Mouse (Mus musculus): ENCODE measurements at regions not wholly inside any gene's neighbourhood (a gene's known extent, or its start where the extent isn't known, plus 50 kb on each side); places are given as distances from the start of the nearest gene placed in this dataset.

DNA sequence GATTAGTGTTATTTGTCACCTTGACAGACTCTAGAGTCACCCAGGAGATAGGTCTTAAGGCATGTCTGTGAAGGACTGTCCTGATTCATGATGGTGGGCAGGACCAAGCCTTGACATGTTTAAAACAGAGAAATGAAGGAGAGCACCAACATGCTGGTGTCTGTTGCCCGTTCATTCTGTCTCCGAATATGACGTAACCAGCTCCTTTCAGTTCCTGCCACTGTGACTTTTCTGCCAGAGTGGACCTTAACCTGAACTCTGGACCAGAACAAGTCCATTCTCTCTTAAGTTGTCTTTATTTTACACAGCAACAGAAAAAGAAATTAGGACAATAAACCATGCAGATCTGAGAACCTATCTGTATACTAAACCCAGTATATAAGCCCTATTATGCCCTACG, 146.1 kb upstream of the Pik3r1 start:
- in situ Hi-C loops (cut with MboI; ENCODE audit: low pct_unique_long_range_greater_than_20kb), result no loop called here
- DNase-seq (ENCODE audit: low read depth, low spot score) (no peak), ATAC-seq (no peak)
- H3K27me3 ChIP-seq, result no peaks in the 10 kb centered on the region
- ChIA-PET CTCF (no interaction called here), POLR2A (no interaction called here)
- TF ChIP-seq CTCF (IDR thresholded peaks at IDR 0.05), result no peak

GRCm38 (mm10) chr13:101914691-101915541, 146.9 kb upstream of the Pik3r1 start:
- ChIA-PET CTCF (no interaction called here), POLR2A (no interaction called here)
- DNase-seq (ENCODE audit: low read depth, low spot score), result no peak
- TF ChIP-seq CTCF (IDR thresholded peaks at IDR 0.05), result no peak
- in situ Hi-C loops (cut with MboI; ENCODE audit: low pct_unique_long_range_greater_than_20kb), result no loop called here
- no peak for ATAC-seq
- no peaks in the 10 kb centered on the region for H3K27me3 ChIP-seq

DNA sequence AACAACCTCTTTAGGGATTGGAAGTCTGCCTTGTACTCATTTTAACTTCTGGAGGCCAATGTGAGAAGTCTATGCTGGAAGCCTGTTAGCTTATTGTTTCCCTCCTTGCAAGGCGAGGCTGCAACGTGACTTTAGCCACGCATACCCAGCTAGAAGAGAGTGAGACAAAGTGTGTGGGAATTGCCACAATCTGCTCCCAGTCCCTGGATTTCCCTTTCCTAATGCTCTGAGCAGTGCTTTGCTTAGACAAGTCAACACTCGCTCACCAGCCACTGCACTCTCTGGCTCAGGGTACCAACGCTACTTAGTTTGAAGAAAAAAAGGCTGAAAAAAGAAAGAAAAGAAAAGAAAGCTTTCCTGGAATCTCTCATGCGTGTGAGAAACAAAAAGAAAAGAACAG, 147.5 kb upstream of the Pik3r1 start:
- ATAC-seq, result no peak
- CTCF ChIA-PET, result interaction anchor here (0.7 kb wide), 1 partner anchor 11 kb away, joined by 3 read pairs; no protein-coding TSS in a partner anchor

GRCm38 (mm10) chr13:101915948-101916594, 148.1 kb upstream of the Pik3r1 start:
- TF ChIP-seq CTCF (IDR thresholded peaks at IDR 0.05), result no peak
- DNase-seq (ENCODE audit: low read depth, low spot score), result no peak
- no peaks in the 10 kb centered on the region for H3K27me3 ChIP-seq
- CTCF ChIA-PET, result interaction anchor here (0.7 kb wide), 1 partner anchor 12 kb away, joined by 3 read pairs; no protein-coding TSS in a partner anchor
- in situ Hi-C loops (cut with MboI; ENCODE audit: low pct_unique_long_range_greater_than_20kb), result no loop called here
- ATAC-seq, result no peak
- POLR2A ChIA-PET, result no interaction called here

More for the DNA sequence above, 147.5 kb upstream of the Pik3r1 start:
- DNase-seq (ENCODE audit: low read depth, low spot score), result no peak
- POLR2A ChIA-PET, result no interaction called here
- in situ Hi-C loops (cut with MboI; ENCODE audit: low pct_unique_long_range_greater_than_20kb), result no loop called here
- TF ChIP-seq CTCF (IDR thresholded peaks at IDR 0.05), result no peak
- H3K27me3 ChIP-seq, result no peaks in the 10 kb centered on the region

GRCm38 (mm10) chr13:101916876-101917275, 148.9 kb upstream of the Pik3r1 start:
- ATAC-seq (no peak), DNase-seq (ENCODE audit: low read depth, low spot score) (no peak)

DNA sequence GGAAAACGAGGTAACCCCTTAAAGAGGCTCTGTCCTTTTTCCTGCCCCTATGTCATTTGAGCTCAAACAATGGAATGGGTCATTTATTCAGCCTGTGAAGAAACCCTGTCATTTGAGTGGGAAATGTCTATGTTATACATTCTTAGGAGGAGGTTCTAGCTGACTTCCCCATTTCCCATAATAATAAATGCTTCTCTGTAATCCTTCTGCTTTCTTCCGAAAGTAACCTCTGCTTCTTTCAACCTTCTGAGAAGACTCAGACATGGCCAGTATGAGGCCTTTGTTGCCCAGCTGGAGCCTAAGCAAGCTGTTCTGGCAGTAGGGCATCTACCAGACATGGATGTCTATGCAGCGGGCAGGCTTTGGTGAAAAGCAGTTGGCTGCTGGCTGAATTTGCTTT, 150.2 kb upstream of the Pik3r1 start:
- no peaks in the 10 kb centered on the region for H3K27me3 ChIP-seq
- in situ Hi-C loops (cut with MboI; ENCODE audit: low pct_unique_long_range_greater_than_20kb), result no loop called here
- no peak for TF ChIP-seq CTCF (IDR thresholded peaks at IDR 0.05)
- POLR2A ChIA-PET, result no interaction called here
- DNase-seq (ENCODE audit: low read depth, low spot score) (no peak), ATAC-seq (no peak)
- CTCF ChIA-PET, result no interaction called here

More at GRCm38 (mm10) chr13:101916876-101917275, 148.9 kb upstream of the Pik3r1 start:
- in situ Hi-C loops (cut with MboI; ENCODE audit: low pct_unique_long_range_greater_than_20kb), result no loop called here
- no peaks in the 10 kb centered on the region for H3K27me3 ChIP-seq
- ChIA-PET CTCF (no interaction called here), POLR2A (no interaction called here)
- no peak for TF ChIP-seq CTCF (IDR thresholded peaks at IDR 0.05)

GRCm38 (mm10) chr13:101919266-101919665, 151.2 kb upstream of the Pik3r1 start:
- in situ Hi-C loops (cut with MboI; ENCODE audit: low pct_unique_long_range_greater_than_20kb), result no loop called here

GRCm38 (mm10) chr13:101920384-101920783, 152.4 kb upstream of the Pik3r1 start:
- POLR2A ChIA-PET, result interaction anchor here (1.1 kb wide), 1 partner anchor 13 kb away, joined by 3 read pairs; no protein-coding TSS in a partner anchor
- ATAC-seq, result no peak
- in situ Hi-C loops (cut with MboI; ENCODE audit: low pct_unique_long_range_greater_than_20kb), result no loop called here

More at GRCm38 (mm10) chr13:101919266-101919665, 151.2 kb upstream of the Pik3r1 start:
- H3K27me3 ChIP-seq, result no peaks in the 10 kb centered on the region
- ChIA-PET POLR2A (interaction anchor here (0.7 kb wide), 1 partner anchor 132 kb away, joined by 3 read pairs; no protein-coding TSS in a partner anchor), CTCF (no interaction called here)
- ATAC-seq (no peak), DNase-seq (ENCODE audit: low read depth, low spot score) (no peak)
- TF ChIP-seq CTCF (IDR thresholded peaks at IDR 0.05), result no peak

DNA sequence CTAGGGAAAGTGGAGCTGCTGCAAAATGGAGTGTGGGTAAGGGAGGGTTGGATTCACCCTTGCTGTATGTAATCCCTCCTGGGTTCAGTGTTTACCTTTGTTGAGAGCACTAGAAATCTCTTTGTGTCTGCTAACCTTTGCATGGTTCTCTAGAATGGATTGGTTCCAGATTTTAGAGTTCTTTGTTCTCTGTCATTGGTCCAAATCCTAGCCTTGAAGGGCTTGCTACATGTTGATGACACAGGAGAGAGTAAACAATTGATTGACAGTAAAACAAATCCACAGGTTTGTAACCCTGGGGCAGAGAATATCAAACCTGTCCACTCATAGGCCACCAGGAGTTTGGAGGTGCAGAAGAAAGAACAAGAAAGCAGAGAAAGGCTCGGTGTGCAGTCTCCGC, 156.6 kb upstream of the Pik3r1 start:
- in situ Hi-C loops (cut with MboI; ENCODE audit: low pct_unique_long_range_greater_than_20kb), result no loop called here
- CTCF ChIA-PET, result no interaction called here
- no peak for TF ChIP-seq CTCF (IDR thresholded peaks at IDR 0.05)
- ATAC-seq (no peak), DNase-seq (ENCODE audit: low read depth, low spot score) (no peak)
- H3K27me3 ChIP-seq, result no peaks in the 10 kb centered on the region
- POLR2A ChIA-PET, result no interaction called here

More at GRCm38 (mm10) chr13:101920384-101920783, 152.4 kb upstream of the Pik3r1 start:
- no peak for TF ChIP-seq CTCF (IDR thresholded peaks at IDR 0.05)
- no peak for DNase-seq (ENCODE audit: low read depth, low spot score)
- CTCF ChIA-PET, result interaction anchor here (0.9 kb wide), 1 partner anchor 16 kb away, joined by 3 read pairs; no protein-coding TSS in a partner anchor
- no peaks in the 10 kb centered on the region for H3K27me3 ChIP-seq

DNA sequence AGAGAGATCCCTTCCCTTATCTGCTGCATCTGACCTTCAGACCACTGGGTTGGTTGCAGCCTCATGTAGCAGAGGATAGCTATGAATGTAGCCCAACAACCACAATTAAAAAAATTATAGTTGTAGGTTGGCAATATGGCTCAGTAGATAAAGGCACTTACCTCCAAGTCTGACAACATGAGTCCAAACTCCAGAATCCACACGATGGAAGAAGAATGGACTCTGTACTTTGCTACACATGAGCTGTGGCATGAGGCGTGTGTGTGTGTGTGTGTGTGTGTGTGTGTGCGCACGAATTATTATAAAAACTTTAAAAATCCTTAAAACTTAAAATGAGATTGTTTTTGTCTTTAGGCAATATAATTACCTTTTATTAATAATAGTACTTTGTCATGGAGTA, 163.2 kb upstream of the Pik3r1 start:
- no peaks in the 10 kb centered on the region for H3K27me3 ChIP-seq
- no peak for ATAC-seq
- CTCF ChIA-PET, result no interaction called here
- DNase-seq (ENCODE audit: low read depth, low spot score), result no peak
- in situ Hi-C loops (cut with MboI; ENCODE audit: low pct_unique_long_range_greater_than_20kb), result no loop called here
- POLR2A ChIA-PET, result no interaction called here
- TF ChIP-seq CTCF (IDR thresholded peaks at IDR 0.05), result no peak

DNA sequence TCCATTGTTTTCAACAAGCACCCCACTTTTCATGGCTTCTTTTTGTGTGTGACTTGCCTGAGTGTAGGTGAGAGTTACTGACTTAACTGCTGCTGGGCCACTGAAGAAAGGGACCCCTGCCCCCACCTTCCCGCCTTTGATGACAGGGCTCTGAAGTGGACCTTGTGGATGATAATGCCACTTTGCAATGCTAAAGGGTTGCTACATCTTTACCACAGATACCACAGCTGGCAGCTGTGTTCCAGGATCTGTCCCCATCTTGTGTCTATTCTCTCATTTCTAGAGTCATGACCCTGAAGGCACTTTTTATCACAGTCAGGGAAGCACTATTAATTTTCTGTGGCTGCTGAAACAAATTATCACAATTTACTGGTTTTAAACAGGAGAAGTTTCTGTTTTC, 163.9 kb upstream of the Pik3r1 start:
- POLR2A ChIA-PET, result no interaction called here
- CTCF ChIA-PET, result no interaction called here
- no peaks in the 10 kb centered on the region for H3K27me3 ChIP-seq
- no peak for TF ChIP-seq CTCF (IDR thresholded peaks at IDR 0.05)
- DNase-seq (ENCODE audit: low read depth, low spot score) (no peak), ATAC-seq (no peak)
- in situ Hi-C loops (cut with MboI; ENCODE audit: low pct_unique_long_range_greater_than_20kb), result no loop called here

All from Patski (cell line).